Mouse (Mus musculus) embryonic facial prominence, embryonic 14.5 days (tissue): ENCODE results near the gene Rapgef2. TPM values are rescaled to one million over a fixed set of nuclear protein-coding genes. Genes with fewer than 3 reads are reported as not detected.

Experiments
- ATAC-seq: fragments of 200-750 bp; cut with Nextera tagmentation; 2 replicates; pipeline ENCODE4 v1.8.0; 2017; ENCODE audit warnings: low read depth, moderate number of reproducible peaks, moderate TSS enrichment
- DNase-seq: peaks from one replicate; pipeline ENCODE4 v3.0.0-alpha.2; 2015; ENCODE audit warnings: low spot score
- H3K27ac ChIP-seq: fragments of 300-500 bp; sonication (generic); replicated peaks from 2 replicates; pipeline ENCODE4 v1.5.1; 2014; ENCODE audit warnings: low read depth, mild to moderate bottlenecking, low read length, moderate library complexity
- H3K27me3 ChIP-seq: fragments of 300-500 bp; sonication (generic); replicated peaks from 2 replicates; pipeline ENCODE4 v1.6.1; 2014; ENCODE audit warnings: low read length; ENCODE audit not compliant: control insufficient read depth, insufficient read depth
- H3K36me3 ChIP-seq: fragments of 300-500 bp; sonication (generic); 2 replicates; pipeline ENCODE4 v1.6.1; 2014; ENCODE audit warnings: low read length, mixed read lengths; ENCODE audit not compliant: control insufficient read depth, insufficient read depth
- H3K4me1 ChIP-seq: fragments of 300-500 bp; sonication (generic); 2 replicates; pipeline ENCODE4 v1.6.1; 2014; ENCODE audit warnings: antibody characterized with exemption, low read length; ENCODE audit not compliant: control insufficient read depth, insufficient read depth
- H3K4me2 ChIP-seq: fragments of 300-500 bp; sonication (generic); 2 replicates; pipeline ENCODE4 v1.6.1; 2014; ENCODE audit warnings: low read depth, mild to moderate bottlenecking, low read length, moderate library complexity, mixed read lengths
- H3K4me3 ChIP-seq: fragments of 300-500 bp; sonication (generic); 2 replicates; pipeline ENCODE4 v1.5.1; 2014; ENCODE audit warnings: low read depth, mild to moderate bottlenecking, low read length
- H3K9ac ChIP-seq: fragments of 300-500 bp; sonication (generic); 2 replicates; pipeline ENCODE4 v1.6.1; 2014; ENCODE audit warnings: low read depth, mild to moderate bottlenecking, low read length, moderate library complexity, mixed read lengths
- H3K9me3 ChIP-seq: fragments of 300-500 bp; sonication (generic); 2 replicates; pipeline ENCODE4 v1.6.1; 2016; ENCODE audit warnings: low read length; ENCODE audit not compliant: control insufficient read depth
- WGBS: fragments of 180-500 bp; shearing (Covaris S2); extraction: QIAGEN DNeasy Blood & Tissue Kit; methylation state at CpG from one replicate; pipeline ENCODE4 v1.1.7; 2014; 5-methylcytosine and 5-hydroxymethylcytosine counted together
- polyA plus RNA-seq: library from polyadenylated mRNA; unstranded; fragments of >200 nt; fragmentation: Nextera tagmentation; extraction: Ambion mirVana; gene quantifications from 2 replicates; pipeline ENCODE4 v1.2.1, GENCODE M21; 2014

Gene Rapgef2
- 8.5 TPM in 2 replicates for polyA plus RNA-seq

DNA sequence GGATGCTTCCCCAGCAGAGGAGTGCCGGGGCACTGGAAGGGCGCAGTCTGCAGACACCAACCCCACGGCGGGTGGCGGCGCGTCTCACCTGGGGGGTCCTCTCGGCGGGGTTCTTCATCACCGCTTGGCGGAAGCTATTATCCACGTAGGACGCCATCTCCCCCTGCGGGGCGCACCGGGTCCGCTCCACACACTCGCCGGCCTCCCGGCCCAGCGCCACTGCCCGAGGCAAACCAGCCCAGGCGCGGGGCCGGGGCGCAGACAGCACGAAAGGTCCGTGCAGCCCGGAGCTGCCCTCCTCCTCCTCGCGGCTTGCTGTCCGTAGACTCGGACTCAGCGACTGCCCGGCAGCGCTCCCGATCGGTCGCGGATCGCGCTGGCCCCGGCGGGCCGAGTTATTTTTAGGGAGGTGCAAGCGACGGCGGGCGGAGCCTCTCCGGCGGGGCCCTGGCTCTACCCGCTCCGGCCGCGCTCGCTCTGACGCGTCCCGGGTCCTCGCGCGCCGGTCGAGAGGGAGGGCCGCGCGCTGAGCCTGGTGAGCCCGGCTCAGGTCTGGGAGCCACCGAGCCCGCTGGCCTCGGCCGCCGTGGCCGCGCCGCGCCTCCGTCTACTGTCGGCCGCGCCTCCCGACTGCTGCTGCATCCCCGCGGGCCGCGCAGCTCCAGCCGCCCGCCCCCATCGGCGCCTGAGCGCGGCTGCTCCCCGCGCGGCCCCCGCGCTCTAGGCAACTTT lies at the start of gene Rapgef2:
Gene Rapgef2, minus strand, starts transcription at position 142 of the 732 bp plus-strand sequence.
- Histone ChIP-seq H3K27me3 (no peaks in the 10 kb centered on the region), H3K4me2 (peak within 1 kb of the TSS; percentile 84), H3K4me1 (peaks cover 33% of the 10 kb centered on the region), H3K4me3 (peak within 1 kb of the TSS; percentile 88), H3K27ac (peak within 1 kb of the TSS; percentile 98), H3K9me3 (no peaks in the 10 kb centered on the region), H3K36me3 (no peaks in the 10 kb centered on the region), H3K9ac (peak within 1 kb of the TSS; percentile 97)
- DNase-seq = peak; percentile 67
- WGBS = 0% methylated on average over 15 of the region's 97 CpGs
- ATAC-seq = peak; percentile 77

DNA sequence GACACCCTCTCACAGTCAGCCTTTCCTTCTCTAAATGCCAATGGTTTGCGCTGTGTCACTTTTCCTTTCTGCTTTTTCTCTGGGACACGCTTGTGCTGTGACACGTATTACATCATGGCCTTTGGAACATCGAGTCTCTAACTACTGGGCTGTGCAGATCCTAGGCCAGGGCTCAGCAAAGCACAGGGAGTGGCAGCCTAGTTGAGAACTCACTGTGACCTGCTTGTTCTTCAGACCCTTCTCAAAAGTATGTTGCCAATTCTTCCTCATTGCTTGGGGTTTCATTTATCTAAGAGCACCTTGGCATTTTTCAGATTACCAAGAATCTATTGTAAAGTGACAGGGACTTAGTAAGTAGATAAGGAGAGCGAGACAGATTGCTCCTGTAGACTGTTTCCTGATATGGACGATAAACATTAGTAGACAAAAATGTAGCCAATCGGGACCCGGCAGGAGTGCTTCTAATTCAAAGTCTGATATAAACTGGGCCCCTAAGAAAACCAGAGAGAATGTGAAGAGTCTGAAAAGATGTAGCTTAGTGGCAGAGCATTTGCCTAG lies 47.4 kb upstream of the Rapgef2 start:
- no peaks in the 10 kb centered on the region for H3K9me3 ChIP-seq
- no peak for ATAC-seq
- no peaks in the 10 kb centered on the region for H3K36me3 ChIP-seq
- H3K4me2 ChIP-seq = no peak overlapping the region
- peaks cover 16% of the 10 kb centered on the region for H3K4me1 ChIP-seq
- H3K27ac ChIP-seq = no peak overlapping the region
- H3K9ac ChIP-seq = no peak overlapping the region
- no peaks in the 10 kb centered on the region for H3K27me3 ChIP-seq
- H3K4me3 ChIP-seq = no peak overlapping the region
- WGBS = 89% methylated on average over 8 of the region's 8 CpGs
- no peak for DNase-seq

DNA sequence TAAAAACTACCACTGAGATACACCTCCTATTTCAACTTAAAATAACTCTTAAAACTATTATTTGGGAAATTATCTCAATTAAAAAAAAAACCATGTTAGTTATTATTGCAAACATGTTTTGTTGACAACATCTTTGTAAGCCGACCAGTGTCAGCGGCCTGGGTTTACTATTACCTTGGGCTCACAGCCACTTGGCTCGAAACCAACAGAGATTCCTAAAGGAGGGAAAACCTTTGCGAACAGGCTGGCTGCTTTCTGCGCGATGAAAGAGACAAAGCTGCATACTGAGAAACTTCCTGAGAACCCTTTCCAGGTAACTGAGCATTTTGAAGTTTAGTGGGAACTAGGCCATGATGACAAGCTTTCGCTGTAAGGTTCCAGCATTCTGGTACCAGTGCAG lies 46.7 kb upstream of the Rapgef2 start:
- no peaks in the 10 kb centered on the region for H3K9me3 ChIP-seq
- no peak overlapping the region for H3K4me2 ChIP-seq
- H3K27ac ChIP-seq = no peak overlapping the region
- no peak overlapping the region for H3K4me3 ChIP-seq
- no peak overlapping the region for H3K9ac ChIP-seq
- no peaks in the 10 kb centered on the region for H3K27me3 ChIP-seq
- peaks cover 16% of the 10 kb centered on the region for H3K4me1 ChIP-seq
- DNase-seq (peak; percentile 40), ATAC-seq (no peak)
- H3K36me3 ChIP-seq = no peaks in the 10 kb centered on the region
- WGBS = 65% methylated on average over 7 of the region's 7 CpGs

DNA sequence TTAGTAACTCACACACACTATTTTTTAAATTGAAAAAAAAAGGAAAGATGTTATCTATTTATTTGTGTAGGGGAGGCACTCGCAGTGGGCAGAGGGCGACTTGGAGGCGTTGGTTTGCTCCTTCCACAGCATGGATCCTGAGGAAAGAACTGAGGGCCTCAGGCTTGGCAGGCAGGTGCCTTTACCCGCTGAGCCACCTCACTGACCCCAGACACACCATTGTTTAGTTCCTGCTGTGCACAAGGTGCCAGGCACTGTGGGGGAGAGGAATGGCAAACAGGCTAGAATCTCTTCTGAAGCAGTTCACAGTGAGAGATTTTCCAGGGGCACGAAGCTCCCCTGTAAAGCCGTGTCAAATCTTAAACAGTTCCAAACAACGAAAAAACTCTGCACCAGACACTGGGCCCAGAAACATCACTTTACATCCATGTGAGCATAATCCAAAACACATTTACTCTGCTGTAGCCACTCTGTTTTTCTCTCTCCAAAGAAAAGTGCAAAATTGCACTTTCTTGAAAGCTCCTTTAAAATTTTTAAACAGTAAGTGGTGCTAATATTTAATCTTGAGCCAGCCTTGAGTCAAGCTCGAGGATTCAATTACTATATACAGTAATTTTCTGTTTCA lies 43.5 kb upstream of the Rapgef2 start:
- DNase-seq (peak; percentile 66), ATAC-seq (no peak)
- WGBS = 18% methylated on average over 8 of the region's 8 CpGs
- no peak overlapping the region for H3K9ac ChIP-seq
- H3K4me3 ChIP-seq = no peak overlapping the region
- peaks cover 28% of the 10 kb centered on the region for H3K4me1 ChIP-seq
- H3K27ac ChIP-seq = peak overlapping the region; percentile 83
- H3K4me2 ChIP-seq = 0 out of 2 replicates have a peak overlapping the region, but pooled peaks have one; percentile 20
- H3K36me3 ChIP-seq = no peaks in the 10 kb centered on the region
- no peaks in the 10 kb centered on the region for H3K27me3 ChIP-seq
- H3K9me3 ChIP-seq = no peaks in the 10 kb centered on the region

DNA sequence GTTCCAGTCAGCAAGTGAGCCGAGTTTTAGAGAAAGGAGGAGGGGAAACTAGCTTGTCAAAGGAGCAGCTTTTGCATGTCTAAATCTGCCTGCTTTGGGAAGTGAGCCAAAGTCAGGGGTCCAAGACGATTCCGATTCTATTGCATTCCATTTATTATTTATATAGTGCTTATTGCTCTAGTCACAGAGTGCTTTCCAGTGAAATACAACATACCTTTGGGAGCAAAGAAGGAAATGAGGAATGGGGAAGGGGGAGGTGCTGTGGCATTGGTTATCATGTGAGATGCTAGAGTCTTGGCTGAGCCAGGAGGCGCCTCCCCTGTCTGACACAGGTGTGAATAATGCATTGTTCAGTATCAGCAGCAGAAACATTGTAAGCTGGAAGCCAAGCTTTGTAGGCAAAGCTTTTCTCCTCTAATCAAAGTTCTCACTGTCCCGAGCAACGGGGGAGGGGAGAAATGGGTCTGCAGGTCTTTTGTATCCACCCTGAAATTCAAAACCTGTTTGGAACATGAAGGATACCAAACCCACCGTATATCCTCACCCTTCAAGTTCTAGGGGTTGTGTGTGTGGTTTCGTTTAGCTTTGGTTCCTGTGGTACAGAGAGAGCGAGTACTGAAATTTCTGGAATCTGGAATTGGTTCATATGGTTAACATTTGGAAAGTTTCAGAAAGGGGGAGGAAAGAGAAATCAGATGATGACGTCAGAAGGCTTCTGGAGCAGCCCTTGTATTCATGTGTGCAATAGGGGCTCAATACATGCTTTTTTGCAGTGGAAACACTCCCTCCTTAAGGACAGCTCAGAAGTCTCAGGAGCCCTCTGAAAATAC lies 38.6 kb upstream of the Rapgef2 start:
- ATAC-seq (peak; percentile 87), DNase-seq (peak; percentile 80)
- Histone ChIP-seq H3K9me3 (no peaks in the 10 kb centered on the region), H3K4me2 (peak overlapping the region; percentile 34), H3K36me3 (no peaks in the 10 kb centered on the region), H3K27ac (peak overlapping the region; percentile 81), H3K4me1 (peaks cover 28% of the 10 kb centered on the region), H3K4me3 (no peak overlapping the region), H3K9ac (no peak overlapping the region; the same call in 1 of the 2 replicates), H3K27me3 (no peaks in the 10 kb centered on the region)
- WGBS = 15% methylated on average over 10 of the region's 10 CpGs

DNA sequence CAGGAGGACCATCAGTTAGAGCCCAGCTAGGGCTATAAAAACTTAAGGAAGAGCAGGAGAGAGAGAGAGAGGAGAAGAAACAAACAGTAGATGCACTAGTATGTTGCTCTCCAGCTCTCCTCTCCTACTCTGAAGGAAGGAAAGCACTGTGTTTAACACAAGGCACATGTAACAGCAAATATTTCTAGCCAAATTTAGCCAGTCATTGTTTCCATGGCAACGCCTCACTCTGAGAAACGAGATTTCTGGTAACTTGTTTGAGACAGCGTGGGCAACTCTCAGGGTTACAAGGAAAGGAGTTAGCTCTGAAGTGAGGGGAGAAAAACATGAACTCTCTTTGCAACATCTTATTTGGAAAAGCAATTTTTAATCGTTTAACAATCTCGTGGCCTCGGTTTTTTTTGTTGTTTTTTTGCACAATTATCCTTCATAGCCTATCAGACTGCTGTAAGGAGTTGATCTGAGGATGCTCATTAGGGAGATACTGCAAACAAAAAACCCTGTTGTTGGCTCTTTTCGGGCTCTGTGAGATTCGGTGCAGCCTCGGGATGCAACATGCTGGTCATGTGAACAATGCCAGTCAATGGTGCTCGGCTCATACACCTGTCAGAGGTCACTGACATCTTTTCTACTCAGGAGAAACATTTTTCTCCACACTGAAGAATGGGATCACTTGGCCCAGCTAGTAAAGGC lies 27.8 kb upstream of the Rapgef2 start:
- H3K36me3 ChIP-seq = no peaks in the 10 kb centered on the region
- WGBS = 53% methylated on average over 10 of the region's 10 CpGs
- DNase-seq = peak; percentile 81
- no peak overlapping the region for H3K4me2 ChIP-seq
- no peak for ATAC-seq
- H3K4me1 ChIP-seq = peaks cover 3% of the 10 kb centered on the region; the same call in 1 of the 2 replicates
- H3K27me3 ChIP-seq = no peaks in the 10 kb centered on the region
- no peak overlapping the region for H3K27ac ChIP-seq
- no peaks in the 10 kb centered on the region for H3K9me3 ChIP-seq
- no peak overlapping the region for H3K9ac ChIP-seq
- no peak overlapping the region for H3K4me3 ChIP-seq

DNA sequence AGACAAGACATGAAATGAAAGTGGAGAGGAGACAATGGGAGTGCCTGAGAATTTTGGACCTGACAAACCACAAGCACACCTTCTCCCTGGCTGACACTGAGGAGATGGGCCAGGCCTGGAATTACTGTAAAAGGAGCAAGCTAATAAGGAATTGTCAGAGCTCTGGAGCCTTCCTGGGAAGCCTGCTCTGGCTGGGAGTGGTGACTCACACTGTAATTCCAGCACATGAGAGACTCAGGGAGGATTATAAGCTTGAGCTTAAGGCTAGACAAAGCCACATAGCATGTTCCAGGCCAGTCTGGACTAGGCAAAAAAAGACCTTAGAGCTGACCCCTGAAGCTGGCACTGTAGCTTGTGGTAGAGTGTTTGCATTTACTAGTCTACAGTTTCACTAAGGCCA lies 25.6 kb upstream of the Rapgef2 start:
- Histone ChIP-seq H3K4me3 (no peak overlapping the region), H3K4me1 (peaks cover 3% of the 10 kb centered on the region; the same call in 1 of the 2 replicates), H3K9me3 (no peaks in the 10 kb centered on the region), H3K36me3 (no peaks in the 10 kb centered on the region), H3K27me3 (no peaks in the 10 kb centered on the region), H3K4me2 (no peak overlapping the region), H3K9ac (no peak overlapping the region), H3K27ac (no peak overlapping the region)
- ATAC-seq (no peak), DNase-seq (no peak)

DNA sequence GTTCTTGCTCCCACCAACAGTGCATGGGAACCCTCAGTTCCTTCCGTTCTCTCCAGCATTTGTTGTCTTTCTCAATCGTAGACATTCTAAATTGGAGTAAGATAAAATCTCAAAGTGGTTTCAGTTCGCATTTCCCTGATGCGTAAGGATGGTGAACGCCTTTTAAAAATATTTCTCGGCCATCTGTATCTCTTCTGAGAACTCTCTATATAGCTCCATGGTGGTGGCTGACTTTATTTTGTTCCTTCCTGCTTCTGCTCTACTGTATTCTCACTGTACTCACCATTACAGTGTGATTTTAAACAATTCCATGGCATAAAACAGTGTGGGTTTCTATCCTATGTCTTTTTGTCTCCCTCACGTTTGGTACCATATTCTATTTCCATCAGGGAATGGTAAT lies 23.9 kb upstream of the Rapgef2 start:
- Histone ChIP-seq H3K27ac (no peak overlapping the region), H3K4me2 (no peak overlapping the region), H3K9ac (no peak overlapping the region), H3K9me3 (no peaks in the 10 kb centered on the region), H3K36me3 (no peaks in the 10 kb centered on the region), H3K4me3 (no peak overlapping the region), H3K27me3 (no peaks in the 10 kb centered on the region), H3K4me1 (peaks cover 3% of the 10 kb centered on the region; the same call in 1 of the 2 replicates)
- ATAC-seq (no peak), DNase-seq (no peak)
- WGBS = 62% methylated on average over 7 of the region's 7 CpGs
